Mouse (Mus musculus) kidney, embryonic 14.5 days (tissue): ENCODE data around the gene Tmem164. TPM values are rescaled to one million over a fixed set of nuclear protein-coding genes. Genes with fewer than 3 reads are reported as not detected.
A peak's percentile ranks its signal among the peaks of the same experiment; 100 is the strongest.

Experiments
- ATAC-seq: fragments of 200-750 bp; cut with Nextera tagmentation; 2 replicates; pipeline ENCODE4 v1.8.0; 2017; ENCODE audit warnings: moderate number of reproducible peaks, mild to moderate bottlenecking, moderate TSS enrichment, moderate library complexity; ENCODE audit not compliant: low FRiP score, low TSS enrichment
- H3K27ac ChIP-seq: fragments of 300-500 bp; sonication (generic); 2 replicates; pipeline ENCODE4 v1.5.1; 2014; ENCODE audit warnings: low read depth, mild to moderate bottlenecking, low read length, moderate library complexity, mixed read lengths
- H3K27me3 ChIP-seq: fragments of 300-500 bp; sonication (generic); 2 replicates; pipeline ENCODE4 v1.6.1; 2014; ENCODE audit warnings: mild to moderate bottlenecking, low read length; ENCODE audit not compliant: control insufficient read depth, insufficient read depth
- H3K36me3 ChIP-seq: fragments of 300-500 bp; sonication (generic); 2 replicates; pipeline ENCODE4 v1.6.1; 2014; ENCODE audit warnings: low read length, mixed read lengths; ENCODE audit not compliant: control insufficient read depth, insufficient read depth
- H3K4me1 ChIP-seq: fragments of 300-500 bp; sonication (generic); 2 replicates; pipeline ENCODE4 v1.6.1; 2014; ENCODE audit warnings: low read length, mixed read lengths; ENCODE audit not compliant: control insufficient read depth, insufficient read depth
- H3K4me2 ChIP-seq: fragments of 300-500 bp; sonication (generic); replicated peaks from 2 replicates; pipeline ENCODE4 v1.6.1; 2014; ENCODE audit warnings: low read depth, mild to moderate bottlenecking, low read length
- H3K4me3 ChIP-seq: fragments of 300-500 bp; sonication (generic); 2 replicates; pipeline ENCODE4 v1.5.1; 2014; ENCODE audit warnings: mild to moderate bottlenecking, low read length
- H3K9ac ChIP-seq: fragments of 300-500 bp; sonication (generic); 2 replicates; pipeline ENCODE4 v1.6.1; 2014; ENCODE audit warnings: low read depth, mild to moderate bottlenecking, low read length, moderate library complexity
- H3K9me3 ChIP-seq: fragments of 300-500 bp; sonication (generic); 2 replicates; pipeline ENCODE4 v1.6.1; 2016; ENCODE audit warnings: low read length; ENCODE audit not compliant: control insufficient read depth
- WGBS: fragments of 180-500 bp; shearing (Covaris S2); extraction: QIAGEN DNeasy Blood & Tissue Kit; methylation state at CpG from one replicate; pipeline ENCODE4 v1.1.7; 2014; 5-methylcytosine and 5-hydroxymethylcytosine counted together
- polyA plus RNA-seq: library from polyadenylated mRNA; unstranded; fragments of >200 nt; fragmentation: Nextera tagmentation; extraction: Ambion mirVana; gene quantifications from 2 replicates; pipeline ENCODE4 v1.2.1, GENCODE M21; 2014

Gene Tmem164
- polyA plus RNA-seq, 1 experiment from 2014 or later: 34.5 TPM

GRCm38 (mm10) chrX:142671141-142671540 lies 10.1 kb upstream of the Tmem164 start:
- H3K36me3 ChIP-seq: no peaks in the 10 kb centered on the region
- no peak overlapping the region for H3K27ac ChIP-seq
- H3K27me3 ChIP-seq: no peaks in the 10 kb centered on the region
- no peak overlapping the region for H3K4me3 ChIP-seq
- no peaks in the 10 kb centered on the region for H3K9me3 ChIP-seq
- 78% methylated on average over 1 of the region's 1 CpGs for WGBS
- no peaks in the 10 kb centered on the region for H3K4me1 ChIP-seq
- no peak for ATAC-seq
- H3K4me2 ChIP-seq: no peak overlapping the region
- H3K9ac ChIP-seq: no peak overlapping the region

- Histone ChIP-seq H3K4me1 (no peaks in the 10 kb centered on the region), H3K27ac (no peak overlapping the region), H3K4me3 (no peak overlapping the region), H3K36me3 (no peaks in the 10 kb centered on the region), H3K4me2 (no peak overlapping the region), H3K9me3 (no peaks in the 10 kb centered on the region), H3K9ac (no peak overlapping the region), H3K27me3 (no peaks in the 10 kb centered on the region)
- no peak for ATAC-seq
- 97% methylated on average over 1 of the region's 1 CpGs for WGBS
These were observed 8.5 kb upstream of the Tmem164 start for GRCm38 (mm10) chrX:142672701-142673100.

GRCm38 (mm10) chrX:142677193-142677592 lies 4.0 kb upstream of the Tmem164 start:
- Histone ChIP-seq H3K4me1 (no peaks in the 10 kb centered on the region), H3K4me3 (no peak overlapping the region), H3K4me2 (no peak overlapping the region), H3K9me3 (no peaks in the 10 kb centered on the region), H3K27me3 (no peaks in the 10 kb centered on the region), H3K36me3 (no peaks in the 10 kb centered on the region), H3K27ac (no peak overlapping the region), H3K9ac (no peak overlapping the region)
- no peak for ATAC-seq
- WGBS: 53% methylated on average over 3 of the region's 3 CpGs

- Histone ChIP-seq H3K27me3 (no peaks in the 10 kb centered on the region), H3K36me3 (no peaks in the 10 kb centered on the region), H3K9me3 (no peaks in the 10 kb centered on the region), H3K27ac (no peak overlapping the region), H3K4me3 (no peak overlapping the region), H3K9ac (no peak overlapping the region), H3K4me2 (no peak overlapping the region), H3K4me1 (peaks cover 8% of the 10 kb centered on the region)
- ATAC-seq: no peak
- WGBS: 57% methylated on average over 13 of the region's 13 CpGs
These were observed 2.4 kb upstream of the Tmem164 start for GRCm38 (mm10) chrX:142678499-142679474.

GRCm38 (mm10) chrX:142679502-142680250 lies 1.5 kb upstream of the Tmem164 start:
- peak overlapping the region; percentile 58; the same call in 1 of the 2 replicates for H3K4me3 ChIP-seq
- H3K4me2 ChIP-seq: peak overlapping the region; percentile 43
- H3K27ac ChIP-seq: peak overlapping the region; percentile 93
- WGBS: 43% methylated on average over 11 of the region's 11 CpGs
- peaks cover 16% of the 10 kb centered on the region for H3K4me1 ChIP-seq
- H3K9ac ChIP-seq: peak overlapping the region; percentile 42; the same call in 1 of the 2 replicates
- no peaks in the 10 kb centered on the region for H3K27me3 ChIP-seq
- H3K9me3 ChIP-seq: no peaks in the 10 kb centered on the region
- no peaks in the 10 kb centered on the region for H3K36me3 ChIP-seq
- ATAC-seq: no peak

- H3K4me1 ChIP-seq: peaks cover 20% of the 10 kb centered on the region
- H3K27me3 ChIP-seq: no peaks in the 10 kb centered on the region
- WGBS: 22% methylated on average over 18 of the region's 19 CpGs
- H3K9ac ChIP-seq: peak overlapping the region; percentile 42
- peak overlapping the region; percentile 43 for H3K4me2 ChIP-seq
- H3K36me3 ChIP-seq: no peaks in the 10 kb centered on the region
- H3K27ac ChIP-seq: peak overlapping the region; percentile 93
- H3K9me3 ChIP-seq: no peaks in the 10 kb centered on the region
- ATAC-seq: peak; percentile 72; the same call in 1 of the 2 replicates
- H3K4me3 ChIP-seq: peak overlapping the region; percentile 58
These were observed 683 bp upstream of the Tmem164 start for GRCm38 (mm10) chrX:142680391-142681055.

- Histone ChIP-seq H3K27ac (peak overlapping the region; percentile 93), H3K36me3 (no peaks in the 10 kb centered on the region), H3K9ac (peak overlapping the region; percentile 66), H3K4me1 (peaks cover 24% of the 10 kb centered on the region), H3K4me2 (peak overlapping the region; percentile 73), H3K27me3 (no peaks in the 10 kb centered on the region), H3K9me3 (no peaks in the 10 kb centered on the region), H3K4me3 (peak overlapping the region; percentile 58)
- 18% methylated on average over 4 of the region's 43 CpGs for WGBS
- peak; percentile 71 for ATAC-seq
These were observed 473 bp downstream of the Tmem164 start for GRCm38 (mm10) chrX:142681616-142682141.

- H3K9me3 ChIP-seq: no peaks in the 10 kb centered on the region
- peaks cover 24% of the 10 kb centered on the region for H3K4me1 ChIP-seq
- H3K4me3 ChIP-seq: peak overlapping the region; percentile 58
- H3K27me3 ChIP-seq: no peaks in the 10 kb centered on the region
- ATAC-seq: 0 out of 2 replicates have a peak, but pooled peaks have one; percentile 0
- peak overlapping the region; percentile 66 for H3K9ac ChIP-seq
- peak overlapping the region; percentile 73 for H3K4me2 ChIP-seq
- no peaks in the 10 kb centered on the region for H3K36me3 ChIP-seq
- 29% methylated on average over 28 of the region's 28 CpGs for WGBS
- peak overlapping the region; percentile 93 for H3K27ac ChIP-seq
These were observed 1.1 kb downstream of the Tmem164 start for GRCm38 (mm10) chrX:142682176-142682820.
